Mouse (Mus musculus): ENCODE measurements around the gene Szt2. TPM values are rescaled to one million over a fixed set of nuclear protein-coding genes. Genes with fewer than 3 reads are reported as not detected.

The Szt2 gene
- polyA plus RNA-seq, 1 experiment from 2014 or later = 13.6 TPM

GRCm38 (mm10) chr4:118401421-118401820 lies 7.7 kb downstream of the Szt2 start:
- Histone ChIP-seq H3K36me3 (peaks cover 81% of the 10 kb centered on the region), H3K27ac (replicated peaks) (no peak overlapping the region), H3K9me3 (no peaks in the 10 kb centered on the region), H3K4me2 (replicated peaks) (no peak overlapping the region), H3K9ac (replicated peaks) (no peak overlapping the region), H3K4me3 (no peak overlapping the region), H3K4me1 (no peaks in the 10 kb centered on the region), H3K27me3 (no peaks in the 10 kb centered on the region)
- ATAC-seq (ENCODE audit: low FRiP score, low read depth) = no peak
- WGBS = 95% methylated on average over 3 of the region's 3 CpGs

- no peak for ATAC-seq (ENCODE audit: low FRiP score, low read depth)
- peaks cover 94% of the 10 kb centered on the region for H3K36me3 ChIP-seq
These were observed 10.7 kb downstream of the Szt2 start for GRCm38 (mm10) chr4:118398400-118398799.

GRCm38 (mm10) chr4:118396433-118396832 lies 12.6 kb downstream of the Szt2 start:
- 87% methylated on average over 3 of the region's 3 CpGs for WGBS
- H3K36me3 ChIP-seq = peaks cover 94% of the 10 kb centered on the region
- H3K27me3 ChIP-seq = no peaks in the 10 kb centered on the region
- no peak overlapping the region for H3K4me3 ChIP-seq
- H3K9ac ChIP-seq (replicated peaks) = no peak overlapping the region
- H3K4me2 ChIP-seq (replicated peaks) = no peak overlapping the region
- H3K4me1 ChIP-seq = no peaks in the 10 kb centered on the region
- H3K27ac ChIP-seq (replicated peaks) = no peak overlapping the region
- H3K9me3 ChIP-seq = no peaks in the 10 kb centered on the region
- ATAC-seq (ENCODE audit: low FRiP score, low read depth) = no peak

More at GRCm38 (mm10) chr4:118398400-118398799, 10.7 kb downstream of the Szt2 start:
- 92% methylated on average over 6 of the region's 6 CpGs for WGBS
- no peak overlapping the region for H3K4me3 ChIP-seq
- H3K4me2 ChIP-seq (replicated peaks) = no peak overlapping the region
- H3K9me3 ChIP-seq = no peaks in the 10 kb centered on the region
- H3K27ac ChIP-seq (replicated peaks) = no peak overlapping the region
- no peak overlapping the region for H3K9ac ChIP-seq (replicated peaks)
- H3K4me1 ChIP-seq = no peaks in the 10 kb centered on the region
- no peaks in the 10 kb centered on the region for H3K27me3 ChIP-seq

GRCm38 (mm10) chr4:118395289-118395688 lies 13.8 kb downstream of the Szt2 start:
- Histone ChIP-seq H3K9ac (replicated peaks) (no peak overlapping the region), H3K27ac (replicated peaks) (no peak overlapping the region), H3K9me3 (no peaks in the 10 kb centered on the region), H3K36me3 (peaks cover 95% of the 10 kb centered on the region), H3K4me2 (replicated peaks) (no peak overlapping the region), H3K4me1 (no peaks in the 10 kb centered on the region), H3K4me3 (no peak overlapping the region), H3K27me3 (no peaks in the 10 kb centered on the region)
- 92% methylated on average over 4 of the region's 4 CpGs for WGBS
- ATAC-seq (ENCODE audit: low FRiP score, low read depth) = no peak

GRCm38 (mm10) chr4:118394505-118394904 lies 14.6 kb downstream of the Szt2 start:
- Histone ChIP-seq H3K36me3 (peaks cover 95% of the 10 kb centered on the region), H3K9ac (replicated peaks) (no peak overlapping the region), H3K9me3 (no peaks in the 10 kb centered on the region), H3K27ac (replicated peaks) (no peak overlapping the region), H3K4me2 (replicated peaks) (no peak overlapping the region), H3K27me3 (no peaks in the 10 kb centered on the region), H3K4me1 (no peaks in the 10 kb centered on the region), H3K4me3 (no peak overlapping the region)
- no peak for ATAC-seq (ENCODE audit: low FRiP score, low read depth)
- WGBS = 96% methylated on average over 6 of the region's 6 CpGs

GRCm38 (mm10) chr4:118390146-118390545 lies 18.9 kb downstream of the Szt2 start:
- H3K4me3 ChIP-seq = no peak overlapping the region
- no peak overlapping the region for H3K27ac ChIP-seq (replicated peaks)
- ATAC-seq (ENCODE audit: low FRiP score, low read depth) = no peak
- no peak overlapping the region for H3K4me2 ChIP-seq (replicated peaks)
- peaks cover 100% of the 10 kb centered on the region for H3K36me3 ChIP-seq
- 91% methylated on average over 11 of the region's 11 CpGs for WGBS
- no peaks in the 10 kb centered on the region for H3K27me3 ChIP-seq
- no peaks in the 10 kb centered on the region for H3K4me1 ChIP-seq
- H3K9ac ChIP-seq (replicated peaks) = no peak overlapping the region
- no peaks in the 10 kb centered on the region for H3K9me3 ChIP-seq

- Histone ChIP-seq H3K9me3 (no peaks in the 10 kb centered on the region), H3K9ac (replicated peaks) (no peak overlapping the region), H3K4me1 (no peaks in the 10 kb centered on the region), H3K27me3 (no peaks in the 10 kb centered on the region), H3K36me3 (peaks cover 100% of the 10 kb centered on the region), H3K4me3 (no peak overlapping the region), H3K4me2 (replicated peaks) (no peak overlapping the region), H3K27ac (replicated peaks) (no peak overlapping the region)
- ATAC-seq (ENCODE audit: low FRiP score, low read depth) = no peak
- 93% methylated on average over 8 of the region's 8 CpGs for WGBS
These were observed 21.8 kb downstream of the Szt2 start for GRCm38 (mm10) chr4:118387316-118387715.

- Histone ChIP-seq H3K27ac (replicated peaks) (no peak overlapping the region), H3K4me1 (no peaks in the 10 kb centered on the region), H3K27me3 (no peaks in the 10 kb centered on the region), H3K9me3 (no peaks in the 10 kb centered on the region), H3K4me2 (replicated peaks) (no peak overlapping the region), H3K9ac (replicated peaks) (no peak overlapping the region), H3K4me3 (no peak overlapping the region), H3K36me3 (peaks cover 96% of the 10 kb centered on the region)
- ATAC-seq (ENCODE audit: low FRiP score, low read depth) = no peak
- 95% methylated on average over 7 of the region's 7 CpGs for WGBS
These were observed 25.8 kb downstream of the Szt2 start for GRCm38 (mm10) chr4:118383271-118383670.

GRCm38 (mm10) chr4:118375999-118376398 lies 33.1 kb downstream of the Szt2 start:
- H3K36me3 ChIP-seq = peaks cover 97% of the 10 kb centered on the region
- H3K27me3 ChIP-seq = no peaks in the 10 kb centered on the region
- H3K4me1 ChIP-seq = no peaks in the 10 kb centered on the region
- 93% methylated on average over 6 of the region's 6 CpGs for WGBS
- no peak overlapping the region for H3K9ac ChIP-seq (replicated peaks)
- H3K4me2 ChIP-seq (replicated peaks) = no peak overlapping the region
- no peak overlapping the region for H3K4me3 ChIP-seq
- no peaks in the 10 kb centered on the region for H3K9me3 ChIP-seq
- no peak overlapping the region for H3K27ac ChIP-seq (replicated peaks)
- no peak for ATAC-seq (ENCODE audit: low FRiP score, low read depth)

GRCm38 (mm10) chr4:118371822-118372221 lies 37.3 kb downstream of the Szt2 start:
- Histone ChIP-seq H3K36me3 (peaks cover 98% of the 10 kb centered on the region), H3K9ac (replicated peaks) (no peak overlapping the region), H3K4me2 (replicated peaks) (no peak overlapping the region), H3K4me3 (no peak overlapping the region), H3K9me3 (no peaks in the 10 kb centered on the region), H3K27me3 (no peaks in the 10 kb centered on the region), H3K27ac (replicated peaks) (no peak overlapping the region), H3K4me1 (no peaks in the 10 kb centered on the region)
- no peak for ATAC-seq (ENCODE audit: low FRiP score, low read depth)
- 95% methylated on average over 13 of the region's 13 CpGs for WGBS

GRCm38 (mm10) chr4:118368616-118369015 lies 40.5 kb downstream of the Szt2 start:
- H3K27ac ChIP-seq (replicated peaks) = no peak overlapping the region
- H3K9me3 ChIP-seq = no peaks in the 10 kb centered on the region
- H3K36me3 ChIP-seq = peaks cover 96% of the 10 kb centered on the region
- H3K4me2 ChIP-seq (replicated peaks) = no peak overlapping the region
- no peak overlapping the region for H3K9ac ChIP-seq (replicated peaks)
- no peaks in the 10 kb centered on the region for H3K4me1 ChIP-seq
- WGBS = 89% methylated on average over 3 of the region's 3 CpGs
- H3K4me3 ChIP-seq = no peak overlapping the region
- no peak for ATAC-seq (ENCODE audit: low FRiP score, low read depth)
- no peaks in the 10 kb centered on the region for H3K27me3 ChIP-seq

- WGBS = 93% methylated on average over 12 of the region's 12 CpGs
- H3K4me3 ChIP-seq = no peak overlapping the region
- H3K9me3 ChIP-seq = no peaks in the 10 kb centered on the region
- no peaks in the 10 kb centered on the region for H3K4me1 ChIP-seq
- no peak for ATAC-seq (ENCODE audit: low FRiP score, low read depth)
- peaks cover 96% of the 10 kb centered on the region for H3K36me3 ChIP-seq
- H3K27ac ChIP-seq (replicated peaks) = no peak overlapping the region
- H3K27me3 ChIP-seq = no peaks in the 10 kb centered on the region
- no peak overlapping the region for H3K4me2 ChIP-seq (replicated peaks)
- no peak overlapping the region for H3K9ac ChIP-seq (replicated peaks)
These were observed 41.5 kb downstream of the Szt2 start for GRCm38 (mm10) chr4:118367551-118367950.

- no peak overlapping the region for H3K27ac ChIP-seq (replicated peaks)
- ATAC-seq (ENCODE audit: low FRiP score, low read depth) = no peak
- H3K4me2 ChIP-seq (replicated peaks) = no peak overlapping the region
- H3K9ac ChIP-seq (replicated peaks) = no peak overlapping the region
- H3K4me3 ChIP-seq = no peak overlapping the region
- peaks cover 93% of the 10 kb centered on the region for H3K36me3 ChIP-seq
- no peaks in the 10 kb centered on the region for H3K27me3 ChIP-seq
- WGBS = 92% methylated on average over 14 of the region's 14 CpGs
- H3K4me1 ChIP-seq = no peaks in the 10 kb centered on the region
- no peaks in the 10 kb centered on the region for H3K9me3 ChIP-seq
These were observed 43.1 kb downstream of the Szt2 start for GRCm38 (mm10) chr4:118365991-118366390.
